Mouse (Mus musculus): ENCODE measurements around the gene Pip5k1b.

The Pip5k1b gene

GRCm38 (mm10) chr19:24293537-24293936, 262.1 kb downstream of the Pip5k1b start:
- DNase-seq: no peak

DNA sequence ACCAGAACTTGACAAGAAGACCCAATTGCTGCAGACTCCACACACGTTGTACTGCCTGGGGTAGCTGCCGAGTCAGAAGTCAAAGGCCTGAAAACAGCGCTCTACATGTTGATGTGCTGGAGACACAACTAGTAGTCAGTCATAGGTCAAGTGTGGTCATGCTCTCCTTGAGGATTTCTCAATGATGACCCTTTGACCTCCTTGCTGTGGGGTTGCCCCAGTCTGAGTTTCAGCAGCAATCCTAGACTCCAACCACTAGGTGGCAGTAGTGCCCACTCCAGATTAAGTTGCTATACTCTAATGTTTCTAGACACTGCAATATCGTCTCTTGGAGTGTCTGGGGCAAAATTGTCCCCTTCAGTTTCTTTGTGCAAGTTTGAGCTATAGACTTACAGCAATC, 271.5 kb downstream of the Pip5k1b start:
- DNase-seq: peak; percentile 26 to 47

DNA sequence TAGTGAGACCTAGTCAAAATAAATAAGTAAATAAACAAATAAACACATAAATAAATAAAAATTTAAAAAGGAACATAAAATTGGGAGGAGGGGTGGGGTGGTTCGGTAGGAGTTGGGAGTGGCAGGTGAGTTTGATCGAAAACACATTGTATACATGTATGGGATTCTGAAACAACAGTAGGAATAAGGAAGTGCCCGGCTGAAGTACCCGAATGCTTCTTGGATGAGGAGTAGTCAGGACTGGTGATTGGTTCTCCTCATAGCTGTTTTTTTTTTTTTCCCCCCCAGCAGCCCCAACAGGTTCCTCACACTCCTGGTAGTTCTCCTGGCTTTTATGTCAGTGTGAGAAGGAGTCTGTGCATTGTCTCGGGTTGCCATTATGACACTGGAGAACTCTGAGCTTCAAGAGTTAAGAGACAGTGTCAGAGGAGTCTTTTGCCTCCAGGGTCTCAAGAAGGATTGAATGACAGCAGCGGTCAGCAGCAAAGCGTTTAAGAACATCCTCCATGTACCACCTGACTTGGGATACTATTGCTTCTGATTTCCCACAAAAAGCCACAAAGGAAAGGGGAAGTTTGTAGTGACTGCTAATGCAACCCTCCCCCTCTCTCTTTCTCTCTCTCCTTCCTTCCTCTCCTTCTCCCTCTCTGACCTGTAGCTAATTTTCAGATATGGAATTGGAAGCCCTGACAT, 274.2 kb downstream of the Pip5k1b start:
- no peak for DNase-seq

DNA sequence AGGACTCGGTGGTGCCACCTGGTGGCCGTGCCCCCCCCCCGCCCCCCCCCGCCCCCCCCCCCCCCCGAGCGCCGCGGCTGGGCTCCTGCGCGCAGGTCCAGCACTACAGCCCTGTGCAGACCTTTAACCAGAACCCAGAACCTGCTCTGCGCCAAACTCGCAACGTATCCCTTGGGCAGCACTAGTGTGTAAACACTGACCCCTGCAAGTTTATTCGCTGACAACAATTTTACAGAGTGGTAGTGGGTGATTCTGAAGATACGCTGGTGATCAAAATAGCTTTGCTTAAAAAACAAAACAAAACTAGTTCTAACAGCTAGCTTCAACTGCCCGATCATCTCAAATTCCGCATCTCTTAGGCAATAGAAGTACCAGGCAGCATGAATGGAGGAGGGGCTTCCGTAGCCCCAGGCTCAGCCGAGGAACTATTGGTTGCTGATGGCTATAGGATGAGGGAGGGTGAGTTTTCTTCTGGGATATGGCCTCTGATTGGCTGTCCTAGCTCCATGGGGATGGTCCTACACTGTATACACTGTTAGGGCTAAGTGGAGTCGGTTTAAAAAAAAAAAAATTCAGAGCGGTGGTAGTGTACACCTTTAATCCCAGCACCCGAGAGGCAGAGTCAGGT, 275.0 kb downstream of the Pip5k1b start, which contains the start of gene Fxn:
Gene Fxn, minus strand, starts transcription at position 5 of the 628 bp plus-strand sequence.
- peak in 1 of 2 experiments; percentile 27 for DNase-seq

- DNase-seq: peak; percentile 86
Observed at GRCm38 (mm10) chr19:24279706-24280600, 275.7 kb downstream of the Pip5k1b start.

DNA sequence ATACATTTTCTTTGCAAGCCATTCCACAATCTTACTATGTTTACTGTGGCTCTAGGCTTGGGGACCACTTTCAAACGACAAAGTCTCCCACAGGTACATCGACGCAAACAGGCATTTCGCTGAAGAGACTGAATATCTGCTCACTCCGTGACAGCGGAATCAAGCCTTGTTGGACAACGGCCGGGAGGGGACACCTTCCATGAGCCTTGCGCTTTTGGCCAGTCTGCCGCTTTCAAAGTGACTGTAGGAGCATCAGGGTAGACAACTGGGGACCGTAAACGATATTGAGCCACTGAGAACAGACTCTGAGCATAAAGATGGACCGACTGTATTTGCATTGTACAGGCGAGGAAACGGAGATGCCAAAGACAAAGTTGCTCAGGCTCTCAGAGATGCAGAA, 276.8 kb downstream of the Pip5k1b start:
- DNase-seq: no peak

DNA sequence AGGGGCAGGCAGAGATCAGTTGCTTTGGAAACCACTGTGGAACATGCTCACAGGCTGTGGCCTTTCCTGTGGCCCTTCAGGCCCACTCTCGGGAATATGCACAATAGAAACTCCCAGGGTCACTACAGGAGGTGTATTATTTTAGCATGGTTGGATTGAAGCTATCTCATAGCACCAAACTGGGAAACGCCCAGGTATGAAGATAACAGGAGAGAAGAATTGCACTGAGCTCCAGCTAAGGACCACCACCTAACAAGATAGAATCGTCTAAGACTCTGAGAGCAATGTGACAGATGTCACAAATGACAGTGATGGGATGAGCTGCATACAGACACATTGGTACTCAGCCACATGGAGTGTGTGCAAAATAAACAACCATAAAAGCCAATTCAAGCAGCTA, 281.4 kb downstream of the Pip5k1b start:
- DNase-seq: no peak

DNA sequence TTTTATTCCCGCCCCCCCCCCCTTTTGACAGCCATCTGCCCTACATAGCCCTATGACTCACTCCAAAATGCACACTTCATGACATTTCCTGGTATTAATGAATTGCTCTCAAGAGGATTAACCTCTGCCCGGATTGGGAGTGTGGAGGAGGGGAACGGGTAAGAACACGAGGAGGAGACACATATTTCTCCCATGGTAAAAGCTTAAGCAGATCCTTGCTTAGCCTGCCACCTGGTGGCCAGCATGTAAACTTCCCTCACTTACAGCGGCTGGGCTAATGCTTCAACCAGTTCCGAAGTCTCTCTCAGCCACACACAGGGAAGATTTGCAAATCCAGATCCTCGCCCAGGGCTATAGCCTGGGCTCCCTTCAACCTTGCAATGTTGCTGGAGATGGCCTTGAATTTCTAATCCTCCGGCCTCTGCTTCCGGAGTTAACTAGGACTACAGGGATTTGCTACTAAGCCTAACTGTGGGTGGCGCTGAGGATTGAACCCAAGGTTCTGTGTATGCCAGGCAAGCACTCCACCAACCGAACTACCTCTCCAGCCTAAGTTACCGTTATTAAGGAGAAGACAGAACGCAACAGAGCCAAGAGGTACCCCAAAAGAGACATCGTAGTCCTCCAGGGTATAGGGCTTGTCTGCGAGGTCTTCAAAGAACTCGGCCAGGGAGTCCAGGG, 283.8 kb downstream of the Pip5k1b start:
- DNase-seq: peak; percentile 70 to 81

DNA sequence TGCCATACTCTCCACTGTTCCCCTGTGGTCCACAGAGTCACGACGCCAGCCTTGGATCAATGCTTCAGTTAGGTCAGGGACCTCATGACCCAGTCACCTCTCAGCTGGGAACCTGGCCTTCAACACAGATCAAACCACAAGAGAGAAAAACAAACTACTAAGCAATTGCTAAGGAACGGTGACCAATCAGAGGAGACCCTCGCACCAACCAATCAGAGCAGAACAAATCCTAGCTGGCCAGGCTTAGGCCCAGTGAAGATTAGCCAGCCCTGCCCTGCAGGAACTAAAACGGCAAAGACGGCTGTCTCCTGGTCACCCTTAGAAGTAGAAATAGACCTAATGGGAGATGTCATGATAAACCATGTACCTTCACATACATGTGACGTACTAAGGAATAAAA, 284.3 kb downstream of the Pip5k1b start:
- DNase-seq: no peak

DNA sequence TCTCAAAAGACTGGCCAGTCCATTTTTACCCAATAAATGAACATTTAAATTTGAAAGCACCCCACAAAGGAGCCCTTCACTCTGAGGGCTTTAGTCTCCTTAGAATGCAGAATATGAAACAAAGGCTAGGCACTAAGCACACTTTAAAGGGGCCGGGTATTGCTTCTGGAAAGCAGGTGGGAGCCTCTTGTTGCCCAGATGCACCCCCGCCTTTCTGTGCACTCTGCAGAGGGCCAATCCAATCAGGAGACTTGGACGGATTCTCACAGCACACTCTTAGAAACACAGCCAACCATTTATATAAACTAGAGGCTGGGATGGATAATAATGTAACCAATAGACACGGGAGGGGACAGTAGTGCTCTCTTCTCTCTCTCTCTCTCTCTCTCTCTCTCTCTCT, 287.1 kb downstream of the Pip5k1b start:
- no peak for DNase-seq

GRCm38 (mm10) chr19:24266046-24266830, 289.4 kb downstream of the Pip5k1b start:
- no peak for DNase-seq

GRCm38 (mm10) chr19:24264991-24265390, 290.7 kb downstream of the Pip5k1b start:
- peak; percentile 77 to 83 for DNase-seq

GRCm38 (mm10) chr19:24262736-24263135, 292.9 kb downstream of the Pip5k1b start:
- DNase-seq: no peak

- no peak for DNase-seq
Observed at GRCm38 (mm10) chr19:24259390-24260351, 296.0 kb downstream of the Pip5k1b start.

- no peak for DNase-seq
Observed at GRCm38 (mm10) chr19:24258368-24258767, 297.3 kb downstream of the Pip5k1b start.

DNA sequence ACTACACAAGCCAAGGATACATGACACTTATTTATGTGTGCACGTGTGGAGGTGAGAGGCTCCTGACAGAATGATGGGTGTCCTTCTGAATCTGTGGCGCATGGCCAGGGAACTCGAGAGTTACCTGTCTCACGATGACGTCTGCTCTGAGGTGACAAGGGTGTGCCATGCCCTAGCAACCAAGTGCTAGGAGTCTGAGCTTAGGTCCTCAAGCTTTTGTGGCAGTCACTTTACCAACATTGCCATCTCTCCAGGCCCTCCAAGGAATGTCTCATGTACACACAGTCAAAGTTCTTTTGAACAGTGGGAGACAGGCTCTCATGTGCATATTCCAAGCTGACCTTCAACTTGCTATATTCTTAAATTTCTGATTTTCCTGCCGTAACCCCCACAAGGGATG, 297.7 kb downstream of the Pip5k1b start:
- no peak for DNase-seq

- DNase-seq: no peak
Observed at GRCm38 (mm10) chr19:24253657-24254260, 301.9 kb downstream of the Pip5k1b start.

DNA sequence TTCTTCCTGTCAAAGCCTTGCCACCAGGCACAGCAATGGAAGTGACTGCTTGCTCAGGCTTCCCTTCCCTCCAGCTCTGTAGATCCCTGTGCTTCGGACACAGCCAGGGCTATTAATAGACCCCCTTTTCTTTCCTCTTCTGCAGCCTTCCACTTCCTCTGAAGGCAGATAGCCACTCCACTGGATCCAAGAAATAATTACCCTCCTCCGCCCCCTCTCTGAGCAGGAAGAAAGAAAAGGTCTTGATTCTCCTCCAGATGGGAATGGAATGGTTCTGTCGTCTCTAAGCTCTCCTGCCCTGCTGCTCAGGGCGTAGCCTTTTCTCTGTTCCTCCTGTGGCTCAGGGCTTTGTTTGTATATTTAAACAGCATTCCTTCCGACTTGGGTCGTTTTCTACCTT, 303.8 kb downstream of the Pip5k1b start:
- DNase-seq: no peak
